Mouse (Mus musculus): ENCODE data around the gene Fam172a.

The Fam172a gene

GRCm38 (mm10) chr13:78215223-78215622 lies 513.4 kb downstream of the Fam172a start:
- no peak for DNase-seq (ENCODE audit: low read depth)
